Mouse (Mus musculus): ENCODE results near the gene Slc6a18.
"Not testable (repeated sequence)": the region's sequence is repeated elsewhere in the genome, so short reads cannot be mapped to it uniquely, and the experiment has no call there.

GRCm38 (mm10) chr13:73703486-73703885 is 25.7 kb upstream of the Slc6a18 start:
- TF ChIP-seq CTCF (IDR thresholded peaks at IDR 0.05); EP300 (IDR thresholded peaks at IDR 0.05; ENCODE audit: insufficient read depth, low read depth, low read length): not testable (repeated sequence)

All from heart, adult 2 months (tissue).